Mouse (Mus musculus) neutrophil, adult 5-6 weeks (primary cell): ENCODE measurements around the gene Gdf9. TPM values are rescaled to one million over a fixed set of nuclear protein-coding genes. Genes with fewer than 3 reads are reported as not detected.

Experiments
- ATAC-seq: fragments of 151-379, 151-347 bp; 2 replicates; pipeline ENCODE4 v1.8.0; 2017; ENCODE audit warnings: mild to moderate bottlenecking, moderate TSS enrichment; ENCODE audit not compliant: insufficient number of reproducible peaks, poor library complexity, low FRiP score, severe bottlenecking; ENCODE audit errors: extremely low read depth
- total RNA-seq: library from RNA; stranded (forward); fragments of 200-1000 nt; gene quantifications from 2 replicates; pipeline ENCODE4 v1.2.3, GENCODE M21; 2017

Gdf9 gene
- total RNA-seq, 1 experiment from 2014 or later, result not detected

GRCm38 (mm10) chr11:53469294-53469967 is 38.6 kb downstream of the Gdf9 start:
- ATAC-seq, result no peak

- peak; percentile 62; the same call in 1 of the 2 replicates for ATAC-seq
These were observed 39.3 kb downstream of the Gdf9 start, which contains the start of gene Gm9837 for GRCm38 (mm10) chr11:53469968-53470695. Gm9837 (minus strand) TSS chr11:53470479.

- ATAC-seq, result no peak
These were observed 41.9 kb downstream of the Gdf9 start for GRCm38 (mm10) chr11:53472709-53473108.

GRCm38 (mm10) chr11:53475620-53476019 is 44.8 kb downstream of the Gdf9 start:
- no peak for ATAC-seq

GRCm38 (mm10) chr11:53477833-53478232 is 47.0 kb downstream of the Gdf9 start:
- ATAC-seq, result no peak

GRCm38 (mm10) chr11:53478383-53479170 is 47.8 kb downstream of the Gdf9 start:
- no peak for ATAC-seq

- no peak for ATAC-seq
These were observed 48.5 kb downstream of the Gdf9 start for GRCm38 (mm10) chr11:53479171-53479782.

GRCm38 (mm10) chr11:53479783-53480301 is 49.0 kb downstream of the Gdf9 start, which contains the start of the genes Gm9945 and Sowaha:
Gm9945 (plus strand) TSS chr11:53480166.
Sowaha (minus strand) TSS chr11:53480274.
- no peak for ATAC-seq

- ATAC-seq, result no peak
These were observed 50.4 kb downstream of the Gdf9 start for GRCm38 (mm10) chr11:53481088-53481730.

GRCm38 (mm10) chr11:53483159-53483891 is 52.5 kb downstream of the Gdf9 start:
- ATAC-seq, result no peak

- no peak for ATAC-seq
These were observed 54.9 kb downstream of the Gdf9 start for GRCm38 (mm10) chr11:53485719-53486118.

GRCm38 (mm10) chr11:53486351-53486750 is 55.5 kb downstream of the Gdf9 start:
- ATAC-seq, result no peak

- ATAC-seq, result no peak
These were observed 56.2 kb downstream of the Gdf9 start for GRCm38 (mm10) chr11:53486822-53487594.
